Comparison of ENCODE assay signal across 8 mouse cellular contexts in the genomic region with DNA sequence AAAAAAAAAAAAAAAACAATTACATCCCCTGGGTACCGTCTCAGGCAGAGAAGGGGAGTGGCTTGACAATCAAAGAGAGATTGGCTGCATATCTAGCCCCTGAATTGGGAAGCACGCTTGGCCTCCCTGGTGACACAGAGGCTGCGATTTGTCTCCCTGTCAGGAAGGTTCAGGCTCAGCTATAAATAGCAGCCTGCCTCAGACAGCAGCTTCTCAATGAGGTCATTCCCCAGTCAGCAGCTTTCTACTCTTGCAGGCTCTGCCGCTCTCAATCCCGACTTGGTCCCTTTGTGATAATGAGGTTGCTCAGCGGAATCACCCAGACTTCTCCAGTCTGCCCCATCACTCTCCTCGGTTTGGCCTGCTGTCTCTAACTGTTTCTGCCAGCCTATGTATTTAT. TPM values are rescaled to one million over a fixed set of nuclear protein-coding genes. Genes with fewer than 3 reads are reported as not detected.
A peak's percentile ranks its signal among the peaks of the same experiment; 100 is the strongest.
DNase-seq lines count a peak whose midpoint lies in the region; TF ChIP-seq lines count a peak whose summit lies in the region.

No protein-coding gene starts in this region.

- H3K4me1 ChIP-seq in cerebellum, adult 2 months (ENCODE audit: control insufficient read depth, insufficient read depth, low read length), result peaks cover 19% of the 10 kb centered on the region; the same call in 1 of the 2 replicates

- H3K27ac ChIP-seq in cerebellum, adult 2 months (ENCODE audit: insufficient read depth, low read length), result peak overlapping the region; percentile 2; the same call in 1 of the 2 replicates

- no peak for TF ChIP-seq CTCF in cerebellum, adult 2 months (IDR thresholded peaks at IDR 0.05; ENCODE audit: borderline replicate concordance, insufficient read depth, low read depth, low read length)

- 1% methylated on average over 7 of the region's 7 CpGs for WGBS in cerebellum, adult 2 months

- peak; percentile 25 to 43 for DNase-seq in lung, postnatal 4 days
- no peak for DNase-seq in lung, postnatal 14 days
- peak; percentile 77 to 88 for DNase-seq in cerebellum, adult 2 months
- DNase-seq in heart, adult 9 months (ENCODE audit: low spot score in 2 of 2), result peak; percentile 53 to 65
- DNase-seq in mesoderm, embryonic 11.5 days (ENCODE audit: low read depth, low spot score), result peak; percentile 81
- peak; percentile 55 for DNase-seq in telencephalon, adult 2 months (ENCODE audit: low read depth, low spot score)
- no peak for DNase-seq in thymus, postnatal 36 days
- no peak for DNase-seq in ovary, postnatal 14 days (ENCODE audit: low spot score)

- peak overlapping the region; percentile 24 for H3K4me3 ChIP-seq in cerebellum, adult 2 months (replicated peaks; ENCODE audit: insufficient read depth, low read depth, low read length)

- peak; percentile 48; the same call in 1 of the 2 replicates for TF ChIP-seq POLR2A in cerebellum, adult 2 months (IDR thresholded peaks at IDR 0.05; ENCODE audit: borderline replicate concordance, insufficient read depth, low read length)

- no peaks in the 10 kb centered on the region for H3K27me3 ChIP-seq in cerebellum, adult 2 months (ENCODE audit: control insufficient read depth, insufficient read depth, low read length)

RNA-seq across cellular contexts. Expression of a gene that starts 12.7 kb away (rescaled TPM):
- 19.4 and 23.3 TPM in 2 replicates for polyA plus RNA-seq in cerebellum, adult 2 months (2012; rRNA removed)

RNA-seq across cellular contexts. Expression of a gene that starts 28.6 kb away (rescaled TPM):
- polyA plus RNA-seq in cerebellum, adult 2 months (2012; rRNA removed), result 1.2 and 1.3 TPM in 2 replicates

RNA-seq across cellular contexts. Expression of a gene that starts 58.3 kb away (rescaled TPM):
- polyA plus RNA-seq in cerebellum, adult 2 months (2012; rRNA removed), result 19.5 and 20.3 TPM in 2 replicates

RNA-seq across cellular contexts. Expression of a gene that starts 58.5 kb away (rescaled TPM):
- 39.1 and 41.6 TPM in 2 replicates for polyA plus RNA-seq in cerebellum, adult 2 months (2012; rRNA removed)

Comparison
In these comparisons a context has a peak if more than half of its experiments do, and no peak if none do; other contexts are left out.
1. DNase-seq: peak in lung, postnatal 4 days (2 of 2), cerebellum, adult 2 months (2 of 2), heart, adult 9 months (2 of 2), mesoderm, embryonic 11.5 days (single experiment) and telencephalon, adult 2 months (single experiment); none in lung, postnatal 14 days (single experiment), thymus, postnatal 36 days (0 of 2) and ovary, postnatal 14 days (single experiment).